8 mouse cellular contexts compared by ENCODE assay signal in genomic region chr2:172831133-172831532, GRCm38 (mm10).
A peak's percentile ranks its signal among the peaks of the same experiment; 100 is the strongest.
DNase-seq lines count a peak whose midpoint lies in the region; ATAC-seq and TF ChIP-seq lines count a peak whose summit lies in the region.

No protein-coding gene starts in this region.

- H3K27ac ChIP-seq in cortical plate, adult 2 months (ENCODE audit: insufficient read depth, low read length) = no peak overlapping the region

- DNase-seq in gastrocnemius, postnatal 10 days = peak; percentile 96
- peak; percentile 79 for DNase-seq in hindlimb bud, embryonic 11.5 days (ENCODE audit: extremely low spot score, low read depth, low spot score)
- peak; percentile 87 to 95 for DNase-seq in left cerebral cortex, adult 18-20 months (ENCODE audit: low spot score in 2 of 2)
- DNase-seq in right cerebral cortex, postnatal 10 days (ENCODE audit: low spot score in 2 of 2) = peak; percentile 74 to 91
- peak; percentile 91 for DNase-seq in urinary bladder, postnatal 14 days (ENCODE audit: low spot score)

- no peak overlapping the region for H3K4me3 ChIP-seq in cortical plate, adult 2 months (ENCODE audit: insufficient read depth, low read length)

- peak; percentile 63 for ATAC-seq in activated CD4-positive, CD25-positive, alpha-beta regulatory T cell, adult 4 months
- ATAC-seq in megakaryocyte progenitor cell, adult 5-6 weeks (replicated peaks; ENCODE audit: poor library complexity) = peak; percentile 85

- no peak for TF ChIP-seq POLR2A in cortical plate, adult 2 months (IDR thresholded peaks at IDR 0.05; ENCODE audit: extremely low read depth, insufficient read depth, low read length)

- peak; percentile 99 for TF ChIP-seq CTCF in cortical plate, adult 2 months (IDR thresholded peaks at IDR 0.05; ENCODE audit: extremely low read depth, insufficient read depth, low read length)

- no peaks in the 10 kb centered on the region for H3K4me1 ChIP-seq in cortical plate, adult 2 months (ENCODE audit: control insufficient read depth, insufficient read depth, low read length)
